Mouse (Mus musculus) ovary, postnatal 14 days (tissue): ENCODE results near the gene Ankrd44.
A peak's percentile ranks its signal among the peaks of the same experiment; 100 is the strongest.

ENCODE experiments used
- DNase-seq: peaks from one replicate; pipeline ENCODE4 v3.0.0; 2022; ENCODE audit warnings: low spot score

The Ankrd44 gene

GRCm38 (mm10) chr1:54707888-54708565 is 218.2 kb downstream of the Ankrd44 start:
- no peak for DNase-seq

- no peak for DNase-seq
These were observed 218.9 kb downstream of the Ankrd44 start for GRCm38 (mm10) chr1:54707036-54707887.

- no peak for DNase-seq
These were observed 219.6 kb downstream of the Ankrd44 start for GRCm38 (mm10) chr1:54706621-54707020.

- no peak for DNase-seq
These were observed 222.7 kb downstream of the Ankrd44 start for GRCm38 (mm10) chr1:54703466-54703865.

- no peak for DNase-seq
These were observed 223.3 kb downstream of the Ankrd44 start for GRCm38 (mm10) chr1:54702918-54703317.

- DNase-seq = no peak
These were observed 230.8 kb downstream of the Ankrd44 start for GRCm38 (mm10) chr1:54695396-54695795.

GRCm38 (mm10) chr1:54691824-54692223 is 234.4 kb downstream of the Ankrd44 start:
- no peak for DNase-seq

GRCm38 (mm10) chr1:54690291-54690965 is 235.8 kb downstream of the Ankrd44 start:
- DNase-seq = no peak

- no peak for DNase-seq
These were observed 237.7 kb downstream of the Ankrd44 start for GRCm38 (mm10) chr1:54688441-54688840.

GRCm38 (mm10) chr1:54684316-54684715 is 241.9 kb downstream of the Ankrd44 start:
- no peak for DNase-seq

GRCm38 (mm10) chr1:54679556-54679955 is 246.6 kb downstream of the Ankrd44 start:
- no peak for DNase-seq

- no peak for DNase-seq
These were observed 248.2 kb downstream of the Ankrd44 start for GRCm38 (mm10) chr1:54678037-54678436.

GRCm38 (mm10) chr1:54675478-54675877 is 250.7 kb downstream of the Ankrd44 start:
- DNase-seq = no peak

GRCm38 (mm10) chr1:54667991-54668390 is 258.2 kb downstream of the Ankrd44 start:
- no peak for DNase-seq

GRCm38 (mm10) chr1:54665582-54666405 is 260.4 kb downstream of the Ankrd44 start:
- peak; percentile 15 for DNase-seq

GRCm38 (mm10) chr1:54665095-54665494 is 261.1 kb downstream of the Ankrd44 start:
- DNase-seq = no peak

GRCm38 (mm10) chr1:54660674-54661073 is 265.5 kb downstream of the Ankrd44 start:
- no peak for DNase-seq

GRCm38 (mm10) chr1:54658558-54658957 is 267.6 kb downstream of the Ankrd44 start:
- no peak for DNase-seq

GRCm38 (mm10) chr1:54648237-54648636 is 277.9 kb downstream of the Ankrd44 start:
- DNase-seq = no peak

GRCm38 (mm10) chr1:54647335-54647745 is 278.8 kb downstream of the Ankrd44 start:
- no peak for DNase-seq

- no peak for DNase-seq
These were observed 285.9 kb downstream of the Ankrd44 start for GRCm38 (mm10) chr1:54640184-54640795.
